Mouse (Mus musculus): ENCODE data around the gene Tie1.

The Tie1 gene

DNA sequence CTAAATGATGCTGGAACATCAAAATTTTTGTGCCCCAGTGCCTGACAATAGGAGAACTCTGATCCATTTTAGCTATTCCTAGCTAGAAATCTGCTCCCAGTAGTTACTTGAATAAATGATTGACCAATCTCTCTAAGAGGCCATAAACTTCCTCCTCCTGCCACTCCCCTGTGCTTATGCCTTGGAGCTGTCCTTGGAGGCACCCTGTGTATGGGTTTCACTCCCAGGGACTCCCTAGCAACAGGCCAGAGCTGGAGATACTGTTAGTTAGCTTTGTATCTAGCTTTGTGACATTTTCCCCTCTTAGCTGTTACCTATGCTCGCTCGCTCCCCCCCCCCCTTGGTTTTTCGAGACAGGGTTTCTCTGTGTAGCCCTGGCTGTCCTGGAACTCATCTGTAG is 68.5 kb downstream of the Tie1 start:
- no peak for DNase-seq (ENCODE audit: extremely low spot score, low read depth, low spot score)
